Mouse (Mus musculus) cerebellum, adult 11-12 months (tissue): ENCODE results near the gene Cyp4x1.
"Not testable (repeated sequence)": the region's sequence is repeated elsewhere in the genome, so short reads cannot be mapped to it uniquely, and the experiment has no call there.

Experiments used
- DNase-seq: peaks from one replicate; pipeline ENCODE4 v3.0.0; 2022

The Cyp4x1 gene

GRCm38 (mm10) chr4:115133621-115134295 is at the start of gene Cyp4x1:
TSS of gene Cyp4x1 (minus strand) at chr4:115134281.
- DNase-seq: peak; percentile 86

GRCm38 (mm10) chr4:115176201-115176600 is 42.1 kb upstream of the Cyp4x1 start:
- not testable (repeated sequence) for DNase-seq

- DNase-seq: no peak
Observed at GRCm38 (mm10) chr4:115174694-115175353, 40.7 kb upstream of the Cyp4x1 start.

- DNase-seq: not testable (repeated sequence)
Observed at GRCm38 (mm10) chr4:115158963-115159362, 24.9 kb upstream of the Cyp4x1 start.

- DNase-seq: no peak
Observed at GRCm38 (mm10) chr4:115154723-115155122, 20.6 kb upstream of the Cyp4x1 start.

- DNase-seq: peak; percentile 31
Observed at GRCm38 (mm10) chr4:115134296-115134630, 182 bp upstream of the Cyp4x1 start.

GRCm38 (mm10) chr4:115133085-115133484 is 996 bp downstream of the Cyp4x1 start:
- DNase-seq: no peak

- DNase-seq: no peak
Observed at GRCm38 (mm10) chr4:115124713-115125112, 9.4 kb downstream of the Cyp4x1 start.

- no peak for DNase-seq
Observed at GRCm38 (mm10) chr4:115123507-115123906, 10.6 kb downstream of the Cyp4x1 start.

- DNase-seq: no peak
Observed at GRCm38 (mm10) chr4:115121608-115122007, 12.5 kb downstream of the Cyp4x1 start.

- DNase-seq: no peak
Observed at GRCm38 (mm10) chr4:115121162-115121561, 12.9 kb downstream of the Cyp4x1 start.

GRCm38 (mm10) chr4:115119642-115120041 is 14.4 kb downstream of the Cyp4x1 start:
- DNase-seq: no peak

- DNase-seq: no peak
Observed at GRCm38 (mm10) chr4:115113266-115113665, 20.8 kb downstream of the Cyp4x1 start.

GRCm38 (mm10) chr4:115111167-115111566 is 22.9 kb downstream of the Cyp4x1 start:
- DNase-seq: no peak

- no peak for DNase-seq
Observed at GRCm38 (mm10) chr4:115103510-115103909, 30.6 kb downstream of the Cyp4x1 start.

- DNase-seq: peak; percentile 17
Observed at GRCm38 (mm10) chr4:115101682-115102081, 32.4 kb downstream of the Cyp4x1 start.

GRCm38 (mm10) chr4:115097146-115097496 is 37.0 kb downstream of the Cyp4x1 start:
- DNase-seq: no peak

- no peak for DNase-seq
Observed at GRCm38 (mm10) chr4:115096435-115097145, 37.5 kb downstream of the Cyp4x1 start.

- no peak for DNase-seq
Observed at GRCm38 (mm10) chr4:115095671-115096434, 38.2 kb downstream of the Cyp4x1 start.

- DNase-seq: no peak
Observed at GRCm38 (mm10) chr4:115094056-115094455, 40.0 kb downstream of the Cyp4x1 start.

- DNase-seq: no peak
Observed at GRCm38 (mm10) chr4:115093331-115093864, 40.7 kb downstream of the Cyp4x1 start.

GRCm38 (mm10) chr4:115091806-115092205 is 42.3 kb downstream of the Cyp4x1 start:
- no peak for DNase-seq

- DNase-seq: no peak
Observed at GRCm38 (mm10) chr4:115090592-115090991, 43.5 kb downstream of the Cyp4x1 start.
